Mouse (Mus musculus) neural tube, embryonic 11.5 days (tissue): Measurements from ENCODE around the gene Angptl2. TPM values are rescaled to one million over a fixed set of nuclear protein-coding genes. Genes with fewer than 3 reads are reported as not detected.

Experiments used
- ATAC-seq: fragments of 200-750 bp; cut with Nextera tagmentation; 2 replicates; pipeline ENCODE4 v1.8.0; 2017; ENCODE audit warnings: moderate number of reproducible peaks, mild to moderate bottlenecking, moderate TSS enrichment, moderate library complexity; ENCODE audit not compliant: insufficient read depth, low FRiP score, low TSS enrichment
- DNase-seq: peaks from one replicate; pipeline ENCODE4 v3.0.0-alpha.2; 2015; ENCODE audit warnings: low spot score
- H3K27ac ChIP-seq: fragments of 300-500 bp; sonication (generic); 2 replicates; pipeline ENCODE4 v1.5.1; 2014; ENCODE audit warnings: low read depth, mild to moderate bottlenecking, low read length
- H3K27me3 ChIP-seq: fragments of 300-500 bp; sonication (generic); 2 replicates; pipeline ENCODE4 v1.6.1; 2014; ENCODE audit warnings: mild to moderate bottlenecking, low read length, mixed read lengths; ENCODE audit not compliant: control insufficient read depth, insufficient read depth
- H3K36me3 ChIP-seq: fragments of 300-500 bp; sonication (generic); 2 replicates; pipeline ENCODE4 v1.6.1; 2014; ENCODE audit warnings: mild to moderate bottlenecking, low read length, moderate library complexity, mixed read lengths; ENCODE audit not compliant: control insufficient read depth, insufficient read depth
- H3K4me1 ChIP-seq: fragments of 300-500 bp; sonication (generic); 2 replicates; pipeline ENCODE4 v1.6.1; 2014; ENCODE audit warnings: low read length, mixed read lengths; ENCODE audit not compliant: control insufficient read depth, insufficient read depth
- H3K4me2 ChIP-seq: fragments of 300-500 bp; sonication (generic); 2 replicates; pipeline ENCODE4 v1.6.1; 2014; ENCODE audit warnings: low read depth, mild to moderate bottlenecking, moderate library complexity
- H3K4me3 ChIP-seq: fragments of 300-500 bp; sonication (generic); 2 replicates; pipeline ENCODE4 v1.5.1; 2014; ENCODE audit warnings: low read depth, low read length
- H3K9ac ChIP-seq: fragments of 300-500 bp; sonication (generic); 2 replicates; pipeline ENCODE4 v1.6.1; 2014; ENCODE audit warnings: mild to moderate bottlenecking, low read length
- H3K9me3 ChIP-seq: fragments of 300-500 bp; sonication (generic); 2 replicates; pipeline ENCODE4 v1.6.1; 2016; ENCODE audit warnings: low read length; ENCODE audit not compliant: control insufficient read depth
- WGBS: fragments of 180-500 bp; shearing (Covaris S2); extraction: QIAGEN DNeasy Blood & Tissue Kit; methylation state at CpG from one replicate; pipeline ENCODE4 v1.1.7; 2014; 5-methylcytosine and 5-hydroxymethylcytosine counted together
- polyA plus RNA-seq: library from polyadenylated mRNA; unstranded; fragments of >200 nt; fragmentation: Nextera tagmentation; extraction: Ambion mirVana; gene quantifications from 2 replicates; pipeline ENCODE4 v1.2.1, GENCODE M21; 2014

Gene Angptl2
- polyA plus RNA-seq, 1 experiment from 2014 or later, result 26.5 TPM

DNA sequence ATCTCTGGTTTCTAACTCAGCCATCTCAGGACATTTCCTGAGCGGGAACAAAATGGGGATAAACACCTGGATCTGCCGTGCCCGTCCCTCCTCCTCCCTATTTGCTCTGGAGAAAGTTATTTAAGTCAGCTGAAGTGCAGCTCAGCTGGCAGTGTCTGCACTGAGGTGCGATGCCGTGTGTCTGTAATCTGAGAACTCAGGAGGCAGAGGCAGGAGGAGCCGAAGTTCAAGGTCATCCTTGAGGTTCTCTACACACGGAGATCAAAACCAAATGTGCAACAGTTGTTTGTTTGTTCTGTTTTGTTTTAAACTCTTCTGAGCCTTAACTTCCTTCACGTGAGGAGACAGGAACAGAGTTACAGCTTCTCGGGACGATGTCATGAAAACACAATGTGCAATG, 14.8 kb downstream of the Angptl2 start:
- Histone ChIP-seq H3K27me3 (no peaks in the 10 kb centered on the region), H3K27ac (no peak overlapping the region), H3K9me3 (no peaks in the 10 kb centered on the region), H3K36me3 (0 out of 2 replicates have a peak, but pooled peaks cover 2% of the 10 kb centered on the region), H3K4me2 (no peak overlapping the region), H3K9ac (no peak overlapping the region), H3K4me1 (peaks cover 7% of the 10 kb centered on the region; the same call in 1 of the 2 replicates), H3K4me3 (no peak overlapping the region)
- WGBS, result 77% methylated on average over 10 of the region's 10 CpGs
- DNase-seq (no peak), ATAC-seq (no peak)

DNA sequence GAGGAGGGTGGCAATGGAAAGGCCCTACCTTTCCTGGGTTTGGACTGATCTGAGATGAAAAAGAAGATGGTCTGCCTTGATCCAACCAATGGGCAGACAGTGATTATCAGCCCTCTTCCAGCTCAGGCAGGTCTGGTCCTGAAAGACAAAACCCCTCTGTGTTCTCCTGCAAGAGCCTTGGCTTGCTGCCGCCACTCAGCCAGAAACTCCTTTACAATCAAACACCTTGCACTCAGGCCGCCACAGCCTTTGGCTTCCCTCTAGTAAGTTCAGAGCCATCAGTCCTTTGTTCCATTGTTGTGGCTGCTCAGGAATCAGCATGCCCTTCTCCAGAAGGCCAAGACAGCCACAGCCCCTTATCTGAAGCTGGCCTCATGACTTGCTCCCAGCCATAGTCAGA, 15.9 kb downstream of the Angptl2 start:
- DNase-seq (no peak), ATAC-seq (no peak)
- Histone ChIP-seq H3K4me3 (no peak overlapping the region), H3K9me3 (no peaks in the 10 kb centered on the region), H3K4me1 (peaks cover 7% of the 10 kb centered on the region; the same call in 1 of the 2 replicates), H3K27me3 (no peaks in the 10 kb centered on the region), H3K4me2 (no peak overlapping the region), H3K27ac (no peak overlapping the region), H3K9ac (no peak overlapping the region), H3K36me3 (0 out of 2 replicates have a peak, but pooled peaks cover 2% of the 10 kb centered on the region)
- 65% methylated on average over 2 of the region's 2 CpGs for WGBS

DNA sequence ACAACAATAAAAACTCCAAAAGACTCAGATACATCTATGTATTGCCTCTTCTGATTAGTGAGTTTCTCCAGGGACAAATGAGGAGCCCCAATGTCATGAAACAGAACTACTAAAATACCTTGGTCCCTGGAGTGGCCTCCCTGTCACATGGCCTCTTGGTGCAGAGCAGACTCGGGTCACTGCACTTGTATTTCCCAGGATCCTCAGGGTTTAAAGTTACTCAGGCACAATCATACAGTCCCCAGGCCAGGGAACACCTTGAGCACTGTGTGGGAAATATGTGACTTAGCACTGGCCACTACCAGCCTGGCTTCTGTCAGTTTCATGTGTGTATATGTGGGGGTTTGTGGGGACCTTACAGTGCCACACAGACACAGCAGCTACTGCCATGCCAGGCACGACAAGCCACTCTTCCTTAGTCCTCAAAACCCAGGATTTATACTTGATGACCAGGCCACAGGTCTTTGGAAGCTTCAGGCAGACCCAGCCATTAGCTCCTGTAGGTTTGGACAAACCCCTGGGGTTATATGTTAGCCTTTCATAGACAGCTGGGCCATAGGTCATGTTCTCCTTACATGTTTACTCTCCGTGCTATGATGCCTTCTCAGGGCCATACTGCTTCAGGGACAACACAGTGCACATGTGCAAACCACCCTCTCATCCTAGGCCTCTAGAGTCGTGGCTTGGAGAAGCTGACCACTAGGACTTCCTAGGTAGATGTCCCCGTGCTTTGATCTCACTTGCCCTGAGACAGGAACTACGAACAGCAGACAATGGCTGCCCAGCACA, 17.1 kb downstream of the Angptl2 start:
- ATAC-seq, result no peak
- no peaks in the 10 kb centered on the region for H3K9me3 ChIP-seq
- H3K36me3 ChIP-seq, result 0 out of 2 replicates have a peak, but pooled peaks cover 2% of the 10 kb centered on the region
- no peak overlapping the region for H3K9ac ChIP-seq
- H3K4me3 ChIP-seq, result no peak overlapping the region
- H3K4me2 ChIP-seq, result no peak overlapping the region
- H3K27ac ChIP-seq, result no peak overlapping the region
- H3K4me1 ChIP-seq, result peaks cover 5% of the 10 kb centered on the region; the same call in 1 of the 2 replicates
- H3K27me3 ChIP-seq, result no peaks in the 10 kb centered on the region
- 74% methylated on average over 6 of the region's 6 CpGs for WGBS
- DNase-seq, result no peak

DNA sequence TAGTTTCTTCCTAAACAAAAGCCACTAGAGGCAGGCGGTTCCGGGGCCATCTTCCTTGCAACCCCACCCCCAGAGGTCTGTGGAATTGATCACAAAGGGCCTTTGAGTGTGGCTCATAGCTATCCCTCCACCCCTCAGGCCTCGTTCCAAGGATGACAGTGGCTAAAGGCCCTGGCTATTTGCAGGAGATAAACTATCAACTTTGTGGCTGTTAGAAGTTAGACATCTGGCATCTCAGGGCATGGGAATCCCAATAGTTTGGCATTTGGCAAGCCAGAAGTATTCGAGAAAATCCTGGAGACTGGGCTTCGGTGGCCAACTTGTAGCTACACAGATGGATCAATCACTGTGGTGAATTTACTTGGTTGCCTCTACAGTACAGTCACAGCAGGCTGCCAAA, 18.0 kb downstream of the Angptl2 start:
- no peak for ATAC-seq

DNA sequence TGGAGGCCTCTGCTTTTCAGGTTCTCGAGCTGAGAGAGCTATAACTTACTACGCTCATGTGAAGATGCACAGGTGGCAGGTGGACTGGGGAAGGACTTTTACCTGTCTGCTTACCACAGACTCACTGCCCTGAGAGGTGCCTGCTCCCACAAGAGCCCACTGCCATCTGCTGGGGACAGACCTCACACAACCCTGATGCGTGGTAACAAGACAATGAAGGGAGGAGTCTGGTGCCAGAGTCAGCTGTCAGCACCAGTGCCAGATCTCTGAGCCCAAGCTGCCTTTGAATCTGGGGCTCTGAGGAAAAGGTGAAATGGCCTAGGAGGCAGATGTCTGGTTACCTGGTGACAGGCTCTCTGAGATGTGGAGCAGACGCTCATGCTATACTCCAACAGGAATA, 19.0 kb downstream of the Angptl2 start:
- Histone ChIP-seq H3K27me3 (no peaks in the 10 kb centered on the region), H3K36me3 (no peaks in the 10 kb centered on the region), H3K4me1 (peaks cover 5% of the 10 kb centered on the region; the same call in 1 of the 2 replicates), H3K9me3 (no peaks in the 10 kb centered on the region), H3K9ac (no peak overlapping the region), H3K27ac (no peak overlapping the region), H3K4me3 (no peak overlapping the region), H3K4me2 (no peak overlapping the region)
- DNase-seq (no peak), ATAC-seq (no peak)
- WGBS, result 86% methylated on average over 4 of the region's 4 CpGs

More for the DNA sequence above, 18.0 kb downstream of the Angptl2 start:
- H3K36me3 ChIP-seq, result no peaks in the 10 kb centered on the region
- H3K27ac ChIP-seq, result no peak overlapping the region
- H3K9me3 ChIP-seq, result no peaks in the 10 kb centered on the region
- WGBS, result 74% methylated on average over 5 of the region's 5 CpGs
- peaks cover 5% of the 10 kb centered on the region; the same call in 1 of the 2 replicates for H3K4me1 ChIP-seq
- DNase-seq, result no peak
- H3K9ac ChIP-seq, result no peak overlapping the region
- H3K27me3 ChIP-seq, result no peaks in the 10 kb centered on the region
- no peak overlapping the region for H3K4me2 ChIP-seq
- no peak overlapping the region for H3K4me3 ChIP-seq

DNA sequence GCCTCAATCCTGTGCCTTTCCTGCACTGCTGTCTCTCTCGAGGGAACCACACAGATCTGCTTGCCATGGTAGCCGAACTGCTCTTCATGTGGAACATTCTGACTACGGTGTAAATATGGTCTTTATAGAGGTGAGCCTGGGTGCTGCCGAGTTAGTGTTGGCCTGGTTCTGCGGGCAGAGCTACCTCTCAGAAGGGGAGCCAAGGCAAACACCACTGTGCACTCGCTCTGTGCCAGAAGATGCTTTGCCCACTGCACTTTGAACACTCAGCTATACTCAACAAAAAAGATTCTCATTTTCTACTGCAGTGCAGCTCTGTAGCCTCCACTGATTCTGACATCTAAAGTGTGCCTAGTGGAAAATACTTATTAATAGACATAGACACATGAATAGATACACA, 21.7 kb downstream of the Angptl2 start:
- H3K4me2 ChIP-seq, result no peak overlapping the region
- no peak overlapping the region for H3K9ac ChIP-seq
- no peak overlapping the region for H3K4me3 ChIP-seq
- no peaks in the 10 kb centered on the region for H3K9me3 ChIP-seq
- no peaks in the 10 kb centered on the region for H3K36me3 ChIP-seq
- WGBS, result 90% methylated on average over 6 of the region's 6 CpGs
- no peaks in the 10 kb centered on the region for H3K4me1 ChIP-seq
- ATAC-seq (no peak), DNase-seq (no peak)
- no peaks in the 10 kb centered on the region for H3K27me3 ChIP-seq
- no peak overlapping the region for H3K27ac ChIP-seq

DNA sequence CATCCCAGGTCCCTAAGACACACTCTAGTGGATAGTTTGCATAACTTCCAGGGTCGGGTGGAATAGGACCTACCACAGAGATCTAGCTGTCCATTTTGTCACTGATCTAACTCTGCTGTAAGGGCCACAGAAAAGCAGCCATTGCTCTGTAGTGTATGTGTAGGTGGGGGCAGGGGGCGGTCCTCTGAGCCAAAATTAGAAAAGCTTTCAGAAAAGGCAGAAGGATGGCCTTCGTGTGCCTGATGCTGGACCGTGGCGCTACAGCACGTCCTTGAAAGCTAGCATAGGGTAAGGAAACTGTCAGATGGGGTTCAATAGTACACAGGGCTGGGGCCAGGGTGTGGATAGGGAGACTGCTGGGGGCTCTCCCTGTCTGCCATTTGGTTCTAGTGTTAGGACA, 29.0 kb downstream of the Angptl2 start:
- 89% methylated on average over 6 of the region's 6 CpGs for WGBS
- ATAC-seq (no peak), DNase-seq (no peak)
- H3K4me2 ChIP-seq, result no peak overlapping the region
- H3K27me3 ChIP-seq, result no peaks in the 10 kb centered on the region
- no peak overlapping the region for H3K27ac ChIP-seq
- peaks cover 2% of the 10 kb centered on the region; the same call in 1 of the 2 replicates for H3K36me3 ChIP-seq
- H3K9ac ChIP-seq, result no peak overlapping the region
- no peak overlapping the region for H3K4me3 ChIP-seq
- no peaks in the 10 kb centered on the region for H3K9me3 ChIP-seq
- no peaks in the 10 kb centered on the region for H3K4me1 ChIP-seq

DNA sequence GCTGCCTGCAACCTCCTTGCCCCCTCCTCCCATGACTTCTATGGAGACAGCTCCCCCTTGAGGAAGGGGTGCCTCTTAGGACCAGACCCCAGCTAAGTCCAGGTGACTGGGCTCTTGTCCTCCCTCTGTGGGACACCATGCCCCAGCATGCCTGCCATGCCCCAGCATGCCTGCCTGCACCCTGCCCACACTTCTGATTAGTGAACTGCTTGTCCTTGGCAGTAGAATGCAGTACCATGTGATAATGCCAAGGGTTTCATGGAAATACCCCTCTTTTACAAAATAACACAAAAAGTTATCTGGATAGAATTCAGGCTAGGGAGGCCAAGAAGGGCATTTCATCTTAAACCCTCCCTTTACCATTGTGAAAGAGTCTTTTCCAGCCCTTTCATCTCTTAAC, 29.5 kb downstream of the Angptl2 start:
- H3K9ac ChIP-seq, result no peak overlapping the region
- DNase-seq, result no peak
- H3K4me1 ChIP-seq, result no peaks in the 10 kb centered on the region
- no peak overlapping the region for H3K4me2 ChIP-seq
- no peak overlapping the region for H3K4me3 ChIP-seq
- no peak for ATAC-seq
- H3K36me3 ChIP-seq, result peaks cover 2% of the 10 kb centered on the region; the same call in 1 of the 2 replicates
- H3K27me3 ChIP-seq, result no peaks in the 10 kb centered on the region
- no peaks in the 10 kb centered on the region for H3K9me3 ChIP-seq
- H3K27ac ChIP-seq, result no peak overlapping the region

DNA sequence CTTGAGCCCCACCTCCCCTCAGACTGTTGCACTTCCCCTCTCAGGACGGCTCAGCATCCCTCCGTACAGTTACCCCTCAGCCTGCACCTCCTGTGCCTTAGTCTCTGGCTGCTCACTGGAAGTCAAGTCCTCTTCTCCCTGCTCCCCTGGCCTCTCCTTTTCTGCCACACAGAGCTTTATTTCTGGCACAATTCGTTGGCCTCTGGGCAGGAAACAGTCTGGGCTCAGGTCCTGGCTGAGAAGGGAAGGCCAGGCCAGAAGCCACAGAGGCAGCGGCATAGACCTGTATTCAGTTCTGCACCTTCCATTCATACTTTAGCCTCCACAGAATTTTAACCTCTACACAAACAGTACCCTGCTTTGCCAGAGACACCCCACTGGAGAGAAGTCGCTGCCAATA, 31.0 kb downstream of the Angptl2 start:
- H3K27ac ChIP-seq, result no peak overlapping the region
- no peaks in the 10 kb centered on the region for H3K27me3 ChIP-seq
- H3K9ac ChIP-seq, result no peak overlapping the region
- WGBS, result 83% methylated on average over 5 of the region's 5 CpGs
- H3K36me3 ChIP-seq, result peaks cover 2% of the 10 kb centered on the region; the same call in 1 of the 2 replicates
- ATAC-seq (no peak), DNase-seq (no peak)
- H3K4me3 ChIP-seq, result no peak overlapping the region
- H3K4me2 ChIP-seq, result no peak overlapping the region
- H3K4me1 ChIP-seq, result no peaks in the 10 kb centered on the region
- H3K9me3 ChIP-seq, result no peaks in the 10 kb centered on the region
